Mouse (Mus musculus): ENCODE results near the gene Fam198b.

- TF ChIP-seq EP300 (IDR thresholded peaks at IDR 0.05; ENCODE audit: insufficient read depth, low read depth, low read length): no peak
- no peak for TF ChIP-seq POLR2A (IDR thresholded peaks at IDR 0.05; ENCODE audit: insufficient read depth, low read length)
- no peak for TF ChIP-seq CTCF (IDR thresholded peaks at IDR 0.05; ENCODE audit: low read depth, low read length)
These were observed 52.6 kb downstream of the Fam198b start for GRCm38 (mm10) chr3:79936730-79937447.
